Mouse (Mus musculus) cortical plate, adult 2 months (tissue): ENCODE results near the gene Myo9b.

Source experiments
- CTCF ChIP-seq: fragments of 200-500 bp; IDR thresholded peaks from 2 replicates; pipeline ENCODE4 v1.5.1; 2011; ENCODE audit warnings: mild to moderate bottlenecking, control low read depth, low read length; ENCODE audit not compliant: insufficient read depth; ENCODE audit errors: extremely low read depth
- POLR2A ChIP-seq: fragments of 200-500 bp; IDR thresholded peaks from 2 replicates; pipeline ENCODE4 v1.6.1; 2011; ENCODE audit warnings: mild to moderate bottlenecking, low read length, control low read depth; ENCODE audit not compliant: insufficient read depth; ENCODE audit errors: extremely low read depth

DNA sequence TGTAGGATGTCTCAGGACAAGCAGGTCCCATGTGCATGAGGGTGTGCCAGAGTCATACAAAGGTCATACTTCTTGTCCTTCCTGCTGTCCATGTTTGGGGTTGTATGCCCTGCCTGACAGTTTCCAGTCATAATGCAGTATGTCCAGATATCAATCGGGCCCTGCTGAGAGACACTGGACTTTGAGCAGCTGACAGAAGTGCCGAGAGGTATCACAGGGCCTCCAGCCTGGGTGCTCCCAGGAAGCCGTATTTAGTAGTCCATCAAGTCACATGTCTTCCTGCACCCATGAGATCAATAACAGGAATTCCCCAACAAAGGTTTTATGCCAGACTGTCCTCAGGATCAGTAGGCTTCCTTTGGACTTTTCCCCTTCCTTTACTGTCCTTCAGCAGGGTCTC lies 27.2 kb downstream of the Myo9b start:
- TF ChIP-seq CTCF (no peak), POLR2A (no peak)
